Mouse (Mus musculus) liver, embryonic 14 days (tissue): Measurements from ENCODE around the gene Pdia5. TPM values are rescaled to one million over a fixed set of nuclear protein-coding genes. Genes with fewer than 3 reads are reported as not detected.

Source experiments
- polyA plus RNA-seq: library from polyadenylated mRNA; depleted of rRNA; stranded (reverse); fragments of >200 nt; gene quantifications from 2 replicates; pipeline ENCODE4 v1.2.3, GENCODE M21; 2012; rRNA removed

Pdia5 gene
- 32.6 and 34.3 TPM in 2 replicates for polyA plus RNA-seq

DNA sequence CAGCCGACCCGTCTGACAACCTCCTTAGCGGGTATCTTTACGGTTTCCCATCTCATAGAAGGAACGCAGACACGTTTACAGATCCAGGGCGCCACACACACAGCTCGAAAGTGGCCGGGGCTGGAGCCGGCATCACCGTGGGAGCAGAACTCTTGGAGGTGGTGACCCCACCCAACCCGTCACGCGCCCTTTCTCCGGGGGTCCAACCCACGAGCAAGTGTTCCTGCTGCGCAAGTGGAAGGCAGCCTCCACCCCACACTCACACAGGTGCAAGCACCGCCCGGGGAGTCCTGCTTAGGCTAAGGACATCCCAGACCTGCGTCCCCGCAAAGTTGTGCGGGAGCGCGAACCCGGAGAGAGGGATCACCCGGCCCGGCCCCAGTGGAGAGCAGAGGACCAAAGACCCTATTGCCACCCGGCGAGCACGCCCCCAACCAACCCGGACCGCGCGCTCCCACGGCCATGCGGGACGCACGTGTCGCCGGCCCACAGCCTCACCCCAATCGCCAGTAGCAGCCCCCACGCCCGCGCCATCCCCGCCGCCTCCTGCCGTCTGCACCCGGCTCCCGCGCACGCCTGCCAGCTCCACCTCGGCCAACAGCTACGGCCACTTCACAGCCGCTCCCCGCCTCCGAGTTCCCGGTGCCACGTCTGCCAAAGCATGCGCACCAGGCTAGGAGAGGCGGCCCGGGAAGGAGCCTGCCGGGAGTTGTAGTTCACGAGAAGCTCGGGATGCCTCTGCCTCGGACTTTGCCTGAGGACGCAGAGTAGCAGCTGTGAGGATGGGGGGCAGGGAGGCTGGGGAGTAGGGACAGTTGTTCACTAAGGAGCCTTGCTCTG is at the start of gene Pdia5:
Gene Pdia5 (minus strand): TSS at position 643 of the 840 bp plus-strand sequence.

DNA sequence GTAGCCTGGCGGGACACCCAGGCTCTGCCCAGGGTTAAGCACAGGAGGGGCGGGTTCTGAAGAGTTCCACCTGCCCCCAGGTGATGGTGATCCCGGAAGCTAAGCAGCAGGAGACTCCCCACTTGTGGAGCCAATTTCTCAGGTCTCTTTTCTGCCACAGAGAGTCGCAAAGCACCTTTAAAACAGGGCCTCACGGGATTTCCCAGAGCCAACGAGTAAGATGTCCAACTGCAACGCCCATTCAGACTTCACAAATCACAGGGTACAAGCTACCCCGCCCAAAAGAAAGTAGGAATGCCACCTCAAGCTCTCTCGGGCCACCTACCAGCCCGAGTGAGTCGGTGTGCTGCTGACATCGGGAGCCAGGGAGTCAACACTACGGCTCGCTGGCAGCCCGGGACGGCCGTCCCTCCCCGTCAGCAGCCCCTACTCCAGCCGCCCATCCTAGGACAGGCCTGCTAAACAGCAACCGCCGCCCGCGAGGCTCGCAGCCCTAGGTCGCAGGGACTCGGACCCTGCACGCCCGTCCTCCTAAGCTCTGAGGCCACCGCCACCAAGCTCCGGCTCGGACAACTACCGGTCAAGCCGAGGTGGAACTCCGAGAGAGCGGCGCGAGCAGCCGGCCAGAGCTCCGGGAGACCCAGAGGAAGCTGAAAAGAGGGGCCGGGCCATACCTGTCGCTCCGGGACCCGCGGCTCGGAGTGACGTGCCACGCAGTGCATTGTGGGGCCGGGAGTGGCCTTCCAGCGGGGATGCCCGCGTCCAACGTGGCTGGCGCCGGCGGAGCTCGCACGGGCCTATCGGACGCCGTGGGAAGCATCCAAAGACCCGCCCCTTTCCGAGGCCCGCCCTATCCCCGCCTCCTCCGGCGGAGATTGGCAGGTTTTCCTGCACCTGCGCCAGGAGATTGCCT is 127.3 kb downstream of the Pdia5 start, which contains the start of gene Sec22a:
Gene Sec22a (minus strand): TSS at position 769 of the 913 bp plus-strand sequence.

Other genes with a start within 250 kb of the Pdia5 start
- gene Sec22a, start 127.0 kb downstream of the Pdia5 start, polyA plus RNA-seq = 2.7 and 2.8 TPM in 2 replicates
- gene Sema5b, start 50.3 kb upstream of the Pdia5 start, polyA plus RNA-seq = 0.08 and 0.26 TPM in 2 replicates